21 mouse cellular contexts compared by ENCODE assay signal in the genomic region with DNA sequence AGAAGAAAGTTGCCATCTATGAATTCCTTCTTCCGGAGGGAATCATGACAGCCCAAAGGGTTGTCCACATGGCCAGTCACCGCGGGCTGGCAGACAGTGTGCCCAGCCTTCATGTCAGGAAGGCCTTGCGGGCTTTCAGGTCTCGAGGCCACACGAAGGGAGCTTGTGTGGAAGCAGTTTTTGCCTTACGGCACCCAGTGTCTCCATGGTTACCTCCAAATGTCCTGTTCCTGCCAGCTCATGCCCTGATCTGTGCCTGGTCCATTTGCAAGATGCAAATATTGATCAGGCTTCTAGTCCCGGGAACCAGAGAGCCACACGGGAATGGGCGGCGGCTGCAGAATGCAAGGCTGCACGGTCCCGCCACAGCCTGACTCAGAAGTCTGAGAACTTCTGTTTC.
"Had no signal": no experiment of that assay in that cellular context is flagged by ENCODE, and none has a peak within 500 bp of the region (broad histone marks: within the 10 kb centered on the region; RNA-seq: fewer than 3 reads in every experiment).

No protein-coding gene starts in this region.

- H3K27me3 ChIP-seq: kidney, embryonic 15.5 days; limb, embryonic 12.5 days; limb, embryonic 15.5 days; neural tube, embryonic 12.5 days; neural tube, embryonic 15.5 days had no signal

- H3K4me2 ChIP-seq: kidney, embryonic 15.5 days; limb, embryonic 12.5 days; limb, embryonic 15.5 days; liver, embryonic 11.5 days; lung, embryonic 14.5 days; neural tube, embryonic 12.5 days; neural tube, embryonic 15.5 days had no signal

- H3K9ac ChIP-seq: kidney, embryonic 15.5 days; limb, embryonic 12.5 days; limb, embryonic 15.5 days; liver, embryonic 14.5 days; liver, postnatal 0 days; lung, embryonic 14.5 days; neural tube, embryonic 12.5 days; neural tube, embryonic 15.5 days had no signal

- H3K4me3 ChIP-seq: kidney, embryonic 15.5 days; limb, embryonic 12.5 days; limb, embryonic 15.5 days; megakaryocyte, embryonic 14.5 days; midbrain, embryonic 10.5 days; neural tube, embryonic 12.5 days; neural tube, embryonic 15.5 days had no signal

- H3K36me3 ChIP-seq: kidney, embryonic 15.5 days; limb, embryonic 12.5 days; limb, embryonic 15.5 days; midbrain, embryonic 10.5 days; neural tube, embryonic 12.5 days; neural tube, embryonic 15.5 days had no signal

- H3K9me3 ChIP-seq: limb, embryonic 15.5 days; midbrain, embryonic 10.5 days had no signal

- H3K4me1 ChIP-seq: limb, embryonic 12.5 days; limb, embryonic 15.5 days; midbrain, embryonic 10.5 days; neural tube, embryonic 12.5 days; neural tube, embryonic 15.5 days had no signal

- ATAC-seq: liver, postnatal 0 days; lung, postnatal 0 days had no signal

- DNase-seq: kidney, adult 11 months; kidney, adult 8-10 months; kidney, postnatal 10 days; kidney, postnatal 36 days; left cerebral cortex, postnatal 4 days; liver, postnatal 0 days; lung, embryonic 14.5 days; midbrain, embryonic 14.5 days; thymus, adult 2 months; thymus, postnatal 14 days had no signal

- H3K27ac ChIP-seq: kidney, embryonic 15.5 days; limb, embryonic 12.5 days; limb, embryonic 15.5 days; liver, embryonic 14.5 days; macrophage; midbrain, embryonic 10.5 days; neural tube, embryonic 12.5 days; neural tube, embryonic 15.5 days had no signal
